Mouse (Mus musculus): ENCODE data around the gene Ffar3. TPM values are rescaled to one million over a fixed set of nuclear protein-coding genes. Genes with fewer than 3 reads are reported as not detected.

Ffar3 gene
- total and polyA plus RNA-seq, 2 experiments = not detected

DNA sequence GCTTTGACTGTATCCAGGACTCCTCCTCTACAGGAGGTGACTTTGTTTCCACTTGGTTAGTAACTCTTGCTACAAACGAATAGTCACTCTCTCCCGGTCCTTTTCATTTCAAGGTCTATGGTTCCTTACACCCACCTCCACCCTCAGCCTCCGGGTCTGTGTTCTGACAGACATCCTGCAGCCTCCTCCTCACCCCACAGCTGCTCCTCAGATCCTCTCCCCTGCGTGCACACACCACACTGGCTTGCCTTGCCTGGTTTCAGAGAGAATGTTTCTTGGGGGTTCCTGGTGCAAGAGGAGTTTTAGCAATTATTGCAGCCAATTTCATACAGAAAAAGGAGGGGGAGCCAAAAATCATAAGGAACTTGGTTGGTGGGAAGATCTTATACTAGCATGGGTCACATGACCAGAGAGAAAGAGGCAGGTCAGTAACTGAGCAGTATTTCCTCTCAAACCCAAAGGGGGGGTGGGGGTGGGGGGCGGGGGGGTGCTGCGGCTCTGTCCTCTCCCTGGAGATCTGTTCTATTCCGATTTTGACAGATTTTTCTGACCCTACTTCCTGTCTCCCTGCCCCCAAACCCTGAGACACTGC is 35.0 kb downstream of the Ffar3 start:
- Histone ChIP-seq H3K36me3 (ENCODE audit: control insufficient read depth, insufficient read depth, low read length) (no peaks in the 10 kb centered on the region), H3K4me3 (ENCODE audit: insufficient read depth, low read depth, low read length) (no peak overlapping the region), H3K9ac (ENCODE audit: low read depth, low read length) (no peak overlapping the region), H3K27ac (replicated peaks; ENCODE audit: insufficient read depth, low read depth, low read length) (no peak overlapping the region), H3K27me3 (ENCODE audit: control insufficient read depth, insufficient read depth, low read length) (no peaks in the 10 kb centered on the region), H3K79me2 (ENCODE audit: control insufficient read depth, insufficient read depth, low read length) (no peaks in the 10 kb centered on the region), H3K4me1 (ENCODE audit: control insufficient read depth, insufficient read depth, low read length) (peaks cover 3% of the 10 kb centered on the region; the same call in 1 of the 2 replicates)
- TF ChIP-seq POLR2A (IDR thresholded peaks at IDR 0.05; ENCODE audit: extremely low read depth, insufficient read depth, low read length) = no peak
- TF ChIP-seq CTCF (IDR thresholded peaks at IDR 0.05; ENCODE audit: low read depth, low read length) = no peak
- 57% methylated on average over 7 of the region's 7 CpGs for WGBS
- no peak for DNase-seq (ENCODE audit: extremely low read depth, low read depth, low spot score)

- TF ChIP-seq CTCF (IDR thresholded peaks at IDR 0.05; ENCODE audit: low read depth, low read length) = no peak
- TF ChIP-seq POLR2A (IDR thresholded peaks at IDR 0.05; ENCODE audit: extremely low read depth, insufficient read depth, low read length) = no peak
- Histone ChIP-seq H3K79me2 (ENCODE audit: control insufficient read depth, insufficient read depth, low read length) (no peaks in the 10 kb centered on the region), H3K9ac (ENCODE audit: low read depth, low read length) (no peak overlapping the region), H3K4me3 (ENCODE audit: insufficient read depth, low read depth, low read length) (no peak overlapping the region), H3K36me3 (ENCODE audit: control insufficient read depth, insufficient read depth, low read length) (no peaks in the 10 kb centered on the region), H3K27ac (replicated peaks; ENCODE audit: insufficient read depth, low read depth, low read length) (no peak overlapping the region), H3K27me3 (ENCODE audit: control insufficient read depth, insufficient read depth, low read length) (no peaks in the 10 kb centered on the region), H3K4me1 (ENCODE audit: control insufficient read depth, insufficient read depth, low read length) (peaks cover 3% of the 10 kb centered on the region; the same call in 1 of the 2 replicates)
- WGBS = 23% methylated on average over 6 of the region's 6 CpGs
- peak; percentile 74 for DNase-seq (ENCODE audit: extremely low read depth, low read depth, low spot score)
Measured at GRCm38 (mm10) chr7:30820131-30820530, 35.8 kb downstream of the Ffar3 start.

- Histone ChIP-seq H3K4me3 (ENCODE audit: insufficient read depth, low read depth, low read length) (no peak overlapping the region), H3K9ac (ENCODE audit: low read depth, low read length) (no peak overlapping the region), H3K36me3 (ENCODE audit: control insufficient read depth, insufficient read depth, low read length) (no peaks in the 10 kb centered on the region), H3K27me3 (ENCODE audit: control insufficient read depth, insufficient read depth, low read length) (no peaks in the 10 kb centered on the region), H3K4me1 (ENCODE audit: control insufficient read depth, insufficient read depth, low read length) (peaks cover 11% of the 10 kb centered on the region), H3K27ac (replicated peaks; ENCODE audit: insufficient read depth, low read depth, low read length) (no peak overlapping the region), H3K79me2 (ENCODE audit: control insufficient read depth, insufficient read depth, low read length) (no peaks in the 10 kb centered on the region)
- WGBS = 13% methylated on average over 6 of the region's 6 CpGs
- TF ChIP-seq CTCF (IDR thresholded peaks at IDR 0.05; ENCODE audit: low read depth, low read length) = no peak
- no peak for TF ChIP-seq POLR2A (IDR thresholded peaks at IDR 0.05; ENCODE audit: extremely low read depth, insufficient read depth, low read length)
- DNase-seq (ENCODE audit: extremely low read depth, low read depth, low spot score) = peak; percentile 72
Measured at GRCm38 (mm10) chr7:30812291-30812807, 43.6 kb downstream of the Ffar3 start.

DNA sequence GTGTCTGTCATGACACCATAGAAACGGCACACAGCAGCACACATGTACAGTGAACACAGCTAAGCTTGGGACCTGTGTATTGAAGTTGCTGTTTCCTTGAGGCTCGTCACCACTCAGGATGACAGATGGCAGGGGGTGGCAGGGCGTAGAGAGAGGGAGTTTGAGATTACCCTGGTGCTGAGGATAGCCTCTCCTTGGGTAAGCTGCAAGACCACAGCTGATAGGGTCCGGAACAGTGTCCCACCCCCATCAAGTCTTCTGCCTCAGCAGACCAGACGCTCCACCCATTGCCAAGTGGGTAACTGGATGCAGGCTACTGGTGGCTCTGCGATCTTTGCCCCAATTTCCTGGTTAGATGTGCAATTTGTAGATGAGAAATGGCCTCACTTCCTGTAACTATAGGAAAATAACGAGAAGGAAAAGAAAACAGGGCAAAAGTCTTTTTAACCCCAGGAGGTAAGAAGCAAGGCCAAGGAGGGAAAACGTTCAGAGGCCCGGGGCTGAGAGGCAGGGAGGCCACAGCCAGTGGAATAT is 44.2 kb downstream of the Ffar3 start:
- H3K36me3 ChIP-seq (ENCODE audit: control insufficient read depth, insufficient read depth, low read length) = no peaks in the 10 kb centered on the region
- peak; percentile 58 for DNase-seq (ENCODE audit: extremely low read depth, low read depth, low spot score)
- no peaks in the 10 kb centered on the region for H3K79me2 ChIP-seq (ENCODE audit: control insufficient read depth, insufficient read depth, low read length)
- WGBS = 21% methylated on average over 9 of the region's 9 CpGs
- TF ChIP-seq POLR2A (IDR thresholded peaks at IDR 0.05; ENCODE audit: extremely low read depth, insufficient read depth, low read length) (no peak), CTCF (IDR thresholded peaks at IDR 0.05; ENCODE audit: low read depth, low read length) (no peak)
- H3K4me3 ChIP-seq (ENCODE audit: insufficient read depth, low read depth, low read length) = no peak overlapping the region
- peaks cover 11% of the 10 kb centered on the region for H3K4me1 ChIP-seq (ENCODE audit: control insufficient read depth, insufficient read depth, low read length)
- no peaks in the 10 kb centered on the region for H3K27me3 ChIP-seq (ENCODE audit: control insufficient read depth, insufficient read depth, low read length)
- no peak overlapping the region for H3K9ac ChIP-seq (ENCODE audit: low read depth, low read length)
- no peak overlapping the region for H3K27ac ChIP-seq (replicated peaks; ENCODE audit: insufficient read depth, low read depth, low read length)

- no peaks in the 10 kb centered on the region for H3K79me2 ChIP-seq (ENCODE audit: control insufficient read depth, insufficient read depth, low read length)
- H3K36me3 ChIP-seq (ENCODE audit: control insufficient read depth, insufficient read depth, low read length) = no peaks in the 10 kb centered on the region
- H3K9ac ChIP-seq (ENCODE audit: low read depth, low read length) = no peak overlapping the region
- WGBS = 78% methylated on average over 6 of the region's 6 CpGs
- no peak overlapping the region for H3K4me3 ChIP-seq (ENCODE audit: insufficient read depth, low read depth, low read length)
- H3K27me3 ChIP-seq (ENCODE audit: control insufficient read depth, insufficient read depth, low read length) = no peaks in the 10 kb centered on the region
- TF ChIP-seq CTCF (IDR thresholded peaks at IDR 0.05; ENCODE audit: low read depth, low read length) = peak; percentile 53
- no peak for TF ChIP-seq POLR2A (IDR thresholded peaks at IDR 0.05; ENCODE audit: extremely low read depth, insufficient read depth, low read length)
- peaks cover 11% of the 10 kb centered on the region for H3K4me1 ChIP-seq (ENCODE audit: control insufficient read depth, insufficient read depth, low read length)
- no peak overlapping the region for H3K27ac ChIP-seq (replicated peaks; ENCODE audit: insufficient read depth, low read depth, low read length)
- DNase-seq (ENCODE audit: extremely low read depth, low read depth, low spot score) = peak; percentile 58
Measured at GRCm38 (mm10) chr7:30810319-30810718, 45.7 kb downstream of the Ffar3 start.

DNA sequence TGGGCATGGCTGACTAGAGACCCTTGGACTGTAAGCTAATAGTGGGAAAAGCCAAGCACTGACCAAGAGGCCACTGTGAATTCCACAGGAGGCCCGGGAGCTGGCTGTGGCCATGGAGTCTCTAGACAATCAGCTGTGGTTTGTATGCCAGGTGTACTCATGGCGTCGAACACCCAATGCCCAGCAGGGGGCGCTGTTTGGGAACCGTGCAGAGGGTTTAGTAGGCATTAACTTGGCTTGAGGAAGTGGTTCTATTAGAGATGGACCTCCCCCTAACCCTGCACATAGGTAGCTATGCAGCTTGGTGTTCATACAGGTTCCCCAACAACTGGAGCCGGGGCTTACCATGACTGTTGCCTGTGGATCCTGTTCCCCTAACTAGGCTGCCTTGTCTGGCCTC is 50.1 kb downstream of the Ffar3 start:
- no peak overlapping the region for H3K4me3 ChIP-seq (ENCODE audit: insufficient read depth, low read depth, low read length)
- no peaks in the 10 kb centered on the region for H3K36me3 ChIP-seq (ENCODE audit: control insufficient read depth, insufficient read depth, low read length)
- H3K27me3 ChIP-seq (ENCODE audit: control insufficient read depth, insufficient read depth, low read length) = no peaks in the 10 kb centered on the region
- H3K79me2 ChIP-seq (ENCODE audit: control insufficient read depth, insufficient read depth, low read length) = no peaks in the 10 kb centered on the region
- H3K4me1 ChIP-seq (ENCODE audit: control insufficient read depth, insufficient read depth, low read length) = no peaks in the 10 kb centered on the region
- peak; percentile 33 for DNase-seq (ENCODE audit: extremely low read depth, low read depth, low spot score)
- H3K9ac ChIP-seq (ENCODE audit: low read depth, low read length) = no peak overlapping the region
- no peak overlapping the region for H3K27ac ChIP-seq (replicated peaks; ENCODE audit: insufficient read depth, low read depth, low read length)
- TF ChIP-seq CTCF (IDR thresholded peaks at IDR 0.05; ENCODE audit: low read depth, low read length) (peak; percentile 77), POLR2A (IDR thresholded peaks at IDR 0.05; ENCODE audit: extremely low read depth, insufficient read depth, low read length) (no peak)
- WGBS = 55% methylated on average over 6 of the region's 6 CpGs

Other genes starting within 250 kb of the Ffar3 start
- not detected in 2 replicates for gene Upk1a, start 243.3 kb downstream of the Ffar3 start, total RNA-seq (2014; rRNA removed)
- gene Upk1a, start 243.3 kb downstream of the Ffar3 start, polyA plus RNA-seq (2012; rRNA removed) = 0.23 and 0.54 TPM in 2 replicates
- 640 and 781 TPM in 2 replicates for gene Cox6b1, start 230.0 kb downstream of the Ffar3 start, total RNA-seq (2014; rRNA removed)
- 399 and 416 TPM in 2 replicates for gene Cox6b1, start 230.0 kb downstream of the Ffar3 start, polyA plus RNA-seq (2012; rRNA removed)
- 0.18 TPM in 1 of 2 replicates, not detected in the other for gene Etv2, start 220.3 kb downstream of the Ffar3 start, total RNA-seq (2014; rRNA removed)
- gene Etv2, start 220.3 kb downstream of the Ffar3 start, polyA plus RNA-seq (2012; rRNA removed) = not detected in 2 replicates
- gene Rbm42, start 205.9 kb downstream of the Ffar3 start, total RNA-seq (2014; rRNA removed) = 17.1 and 20.7 TPM in 2 replicates
- gene Rbm42, start 205.9 kb downstream of the Ffar3 start, polyA plus RNA-seq (2012; rRNA removed) = 35.8 and 36.7 TPM in 2 replicates
- gene Haus5, start 191.2 kb downstream of the Ffar3 start, total RNA-seq (2014; rRNA removed) = 4.6 and 4.7 TPM in 2 replicates
- gene Haus5, start 191.2 kb downstream of the Ffar3 start, polyA plus RNA-seq (2012; rRNA removed) = 3.7 and 5.3 TPM in 2 replicates
- gene Pmis2, start 184.6 kb downstream of the Ffar3 start, total RNA-seq (2014; rRNA removed) = not detected in 2 replicates
- gene Pmis2, start 184.6 kb downstream of the Ffar3 start, polyA plus RNA-seq (2012; rRNA removed) = not detected in 2 replicates
- 0.34 TPM in 1 of 2 replicates, not detected in the other for gene 2200002J24Rik, start 157.3 kb downstream of the Ffar3 start, total RNA-seq (2014; rRNA removed)
- not detected in 2 replicates for gene 2200002J24Rik, start 157.3 kb downstream of the Ffar3 start, polyA plus RNA-seq (2012; rRNA removed)
- 2.6 and 4.4 TPM in 2 replicates for gene Atp4a, start 144.0 kb downstream of the Ffar3 start, total RNA-seq (2014; rRNA removed)
- 1.3 and 4.2 TPM in 2 replicates for gene Atp4a, start 144.0 kb downstream of the Ffar3 start, polyA plus RNA-seq (2012; rRNA removed)
- 124 and 146 TPM in 2 replicates for gene Tmem147, start 126.6 kb downstream of the Ffar3 start, total RNA-seq (2014; rRNA removed)
- gene Tmem147, start 126.6 kb downstream of the Ffar3 start, polyA plus RNA-seq (2012; rRNA removed) = 248 and 335 TPM in 2 replicates
- not detected in 2 replicates for gene Gapdhs, start 112.5 kb downstream of the Ffar3 start, total RNA-seq (2014; rRNA removed)
- gene Gapdhs, start 112.5 kb downstream of the Ffar3 start, polyA plus RNA-seq (2012; rRNA removed) = 0.50 and 1.3 TPM in 2 replicates
- gene Sbsn, start 104.7 kb downstream of the Ffar3 start, total RNA-seq (2014; rRNA removed) = 0.46 and 0.60 TPM in 2 replicates
- gene Sbsn, start 104.7 kb downstream of the Ffar3 start, polyA plus RNA-seq (2012; rRNA removed) = 0.33 and 0.41 TPM in 2 replicates
- gene Dmkn, start 92.4 kb downstream of the Ffar3 start, total RNA-seq (2014; rRNA removed) = not detected in 2 replicates
- gene Dmkn, start 92.4 kb downstream of the Ffar3 start, polyA plus RNA-seq (2012; rRNA removed) = 0.44 TPM in 1 of 2 replicates, not detected in the other
- gene Krtdap, start 68.3 kb downstream of the Ffar3 start, total RNA-seq (2014; rRNA removed) = not detected in 2 replicates
- gene Krtdap, start 68.3 kb downstream of the Ffar3 start, polyA plus RNA-seq (2012; rRNA removed) = not detected in 2 replicates
- 0.09 and 0.13 TPM in 2 replicates for gene Ffar2, start 32.4 kb downstream of the Ffar3 start, total RNA-seq (2014; rRNA removed)
- gene Ffar2, start 32.4 kb downstream of the Ffar3 start, polyA plus RNA-seq (2012; rRNA removed) = 0.04 TPM in 1 of 2 replicates, not detected in the other
- not detected in 2 replicates for gene Ffar1, start 5.4 kb upstream of the Ffar3 start, total RNA-seq (2014; rRNA removed)
- 0.05 and 0.21 TPM in 2 replicates for gene Ffar1, start 5.4 kb upstream of the Ffar3 start, polyA plus RNA-seq (2012; rRNA removed)
- 0.74 and 1.8 TPM in 2 replicates for gene Cd22, start 24.2 kb upstream of the Ffar3 start, total RNA-seq (2014; rRNA removed)
- gene Cd22, start 24.2 kb upstream of the Ffar3 start, polyA plus RNA-seq (2012; rRNA removed) = 1.4 and 3.7 TPM in 2 replicates
- gene Mag, start 58.7 kb upstream of the Ffar3 start, total RNA-seq (2014; rRNA removed) = 0.07 and 0.09 TPM in 2 replicates
- 0.20 and 0.37 TPM in 2 replicates for gene Mag, start 58.7 kb upstream of the Ffar3 start, polyA plus RNA-seq (2012; rRNA removed)
- 445 and 548 TPM in 2 replicates for gene Hamp2, start 68.5 kb upstream of the Ffar3 start, total RNA-seq (2014; rRNA removed)
- 6,798 and 9,385 TPM in 2 replicates for gene Hamp2, start 68.5 kb upstream of the Ffar3 start, polyA plus RNA-seq (2012; rRNA removed)
- 1,191 and 3,227 TPM in 2 replicates for gene Hamp, start 87.9 kb upstream of the Ffar3 start, total RNA-seq (2014; rRNA removed)
- gene Hamp, start 87.9 kb upstream of the Ffar3 start, polyA plus RNA-seq (2012; rRNA removed) = 8,217 and 12,671 TPM in 2 replicates
- 40.5 and 55.1 TPM in 2 replicates for gene Usf2, start 100.6 kb upstream of the Ffar3 start, total RNA-seq (2014; rRNA removed)
- gene Usf2, start 100.6 kb upstream of the Ffar3 start, polyA plus RNA-seq (2012; rRNA removed) = 160 and 161 TPM in 2 replicates
- 75.7 and 86.7 TPM in 2 replicates for gene Lsr, start 117.3 kb upstream of the Ffar3 start, total RNA-seq (2014; rRNA removed)
- gene Lsr, start 117.3 kb upstream of the Ffar3 start, polyA plus RNA-seq (2012; rRNA removed) = 289 and 362 TPM in 2 replicates
- gene Fam187b, start 117.6 kb upstream of the Ffar3 start, total RNA-seq (2014; rRNA removed) = 2.4 and 3.0 TPM in 2 replicates
- gene Fam187b, start 117.6 kb upstream of the Ffar3 start, polyA plus RNA-seq (2012; rRNA removed) = 3.7 and 3.9 TPM in 2 replicates
- 3.6 and 3.8 TPM in 2 replicates for gene Fxyd5, start 186.3 kb upstream of the Ffar3 start, total RNA-seq (2014; rRNA removed)
- 5.4 and 7.8 TPM in 2 replicates for gene Fxyd5, start 186.3 kb upstream of the Ffar3 start, polyA plus RNA-seq (2012; rRNA removed)
- 0.47 TPM in 1 of 2 replicates, not detected in the other for gene Fxyd7, start 195.3 kb upstream of the Ffar3 start, total RNA-seq (2014; rRNA removed)
- 0.40 and 0.92 TPM in 2 replicates for gene Fxyd7, start 195.3 kb upstream of the Ffar3 start, polyA plus RNA-seq (2012; rRNA removed)
- gene Fxyd1, start 201.0 kb upstream of the Ffar3 start, total RNA-seq (2014; rRNA removed) = 127 and 154 TPM in 2 replicates
- gene Fxyd1, start 201.0 kb upstream of the Ffar3 start, polyA plus RNA-seq (2012; rRNA removed) = 1,507 and 1,555 TPM in 2 replicates
- 0.07 and 0.18 TPM in 2 replicates for gene Lgi4, start 203.2 kb upstream of the Ffar3 start, total RNA-seq (2014; rRNA removed)
- gene Lgi4, start 203.2 kb upstream of the Ffar3 start, polyA plus RNA-seq (2012; rRNA removed) = 0.04 and 0.09 TPM in 2 replicates
- gene Fxyd3, start 220.5 kb upstream of the Ffar3 start, total RNA-seq (2014; rRNA removed) = 0.27 and 0.46 TPM in 2 replicates
- gene Fxyd3, start 220.5 kb upstream of the Ffar3 start, polyA plus RNA-seq (2012; rRNA removed) = 0.50 and 0.83 TPM in 2 replicates